Mouse (Mus musculus) embryonic fibroblast, embryonic 13.5 days (primary cell): Measurements from ENCODE around the gene Cnst.

Source experiments
- CTCF ChIP-seq: IDR thresholded peaks from 2 replicates; pipeline ENCODE4 v1.5.1; 2011; ENCODE audit warnings: mild to moderate bottlenecking, control low read depth, low read length, moderate library complexity, borderline replicate concordance; ENCODE audit not compliant: insufficient read depth
- POLR2A ChIP-seq: IDR thresholded peaks from 2 replicates; pipeline ENCODE4 v1.6.1; 2011; ENCODE audit warnings: low read depth, mild to moderate bottlenecking, control low read depth, low read length, moderate library complexity

- TF ChIP-seq POLR2A = no peak
- TF ChIP-seq CTCF = no peak
These were observed 88.0 kb downstream of the Cnst start for GRCm38 (mm10) chr1:179634159-179634558.
